Mouse (Mus musculus): ENCODE results near the gene Gng10.

DNA sequence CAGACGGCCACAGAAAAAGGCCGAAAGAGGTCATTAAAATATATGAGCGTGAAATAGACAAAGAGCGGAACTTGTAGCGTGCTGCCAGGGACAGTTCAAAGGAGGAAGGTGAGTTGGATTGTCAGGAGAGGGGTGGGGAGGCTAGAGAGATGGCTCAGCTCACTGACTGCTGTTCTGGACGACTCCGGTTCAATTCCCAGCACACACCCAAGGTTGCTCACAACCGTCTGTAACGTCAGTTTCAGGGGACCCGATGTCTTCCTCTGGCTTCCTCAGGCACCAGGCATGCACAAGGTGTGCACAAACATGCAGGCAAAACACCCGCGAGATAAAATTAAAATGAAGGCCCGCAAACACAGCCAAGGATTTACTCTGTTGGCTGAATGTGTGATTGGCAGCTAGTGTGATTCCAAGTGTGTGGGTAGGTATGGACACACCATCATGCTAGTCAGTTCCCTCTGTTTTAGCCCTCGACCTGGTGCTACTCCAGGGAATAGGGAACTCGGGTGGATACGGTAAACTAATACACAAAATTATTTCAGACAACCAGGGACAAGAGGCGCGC, 980 bp downstream of the Gng10 start:
- TF ChIP-seq TAL1 (IDR thresholded peaks at IDR 0.05; ENCODE audit: low read length), result no peak
- TF ChIP-seq GATA1 (IDR thresholded peaks at IDR 0.05; ENCODE audit: low read length), result no peak

All from erythroblast, embryonic 14.5 days (primary cell).